Mouse (Mus musculus): ENCODE measurements around the gene Nt5c. TPM values are rescaled to one million over a fixed set of nuclear protein-coding genes. Genes with fewer than 3 reads are reported as not detected.

The Nt5c gene
- polyA plus RNA-seq, 1 experiment from 2014 or later = 210 TPM

Small RNA genes lying within 50 kb of the gene (microRNA-seq; reads per million reads assigned to microRNA genes)
- not detected for gene Mir3968 (ENCODE audit: borderline number of aligned reads)

Other genes starting within 250 kb of the Nt5c start
- gene Grin2c, start 224.6 kb downstream of the Nt5c start, polyA plus RNA-seq (2015; fragmentation: Nextera tagmentation; extraction: Ambion mirVana) = 0.60 and 0.83 TPM in 2 replicates
- gene Fdxr, start 214.8 kb downstream of the Nt5c start, polyA plus RNA-seq (2015; fragmentation: Nextera tagmentation; extraction: Ambion mirVana) = 22.0 and 22.4 TPM in 2 replicates
- 0.37 and 0.39 TPM in 2 replicates for gene Fads6, start 194.2 kb downstream of the Nt5c start, polyA plus RNA-seq (2015; fragmentation: Nextera tagmentation; extraction: Ambion mirVana)
- not detected in 2 replicates for gene Otop2, start 184.7 kb downstream of the Nt5c start, polyA plus RNA-seq (2015; fragmentation: Nextera tagmentation; extraction: Ambion mirVana)
- not detected in 2 replicates for gene Ush1g, start 169.8 kb downstream of the Nt5c start, polyA plus RNA-seq (2015; fragmentation: Nextera tagmentation; extraction: Ambion mirVana)
- gene Otop3, start 157.1 kb downstream of the Nt5c start, polyA plus RNA-seq (2015; fragmentation: Nextera tagmentation; extraction: Ambion mirVana) = not detected in 2 replicates
- 23.2 and 27.1 TPM in 2 replicates for gene Hid1, start 124.1 kb downstream of the Nt5c start, polyA plus RNA-seq (2015; fragmentation: Nextera tagmentation; extraction: Ambion mirVana)
- 5.3 and 5.4 TPM in 2 replicates for gene Cdr2l, start 109.9 kb downstream of the Nt5c start, polyA plus RNA-seq (2015; fragmentation: Nextera tagmentation; extraction: Ambion mirVana)
- gene Mrpl58, start 88.1 kb downstream of the Nt5c start, polyA plus RNA-seq (2015; fragmentation: Nextera tagmentation; extraction: Ambion mirVana) = 408 and 411 TPM in 2 replicates
- 1,461 and 1,502 TPM in 2 replicates for gene Atp5h, start 71.9 kb downstream of the Nt5c start, polyA plus RNA-seq (2015; fragmentation: Nextera tagmentation; extraction: Ambion mirVana)
- gene Kctd2, start 71.7 kb downstream of the Nt5c start, polyA plus RNA-seq (2015; fragmentation: Nextera tagmentation; extraction: Ambion mirVana) = 30.5 and 37.5 TPM in 2 replicates
- 0.89 and 1.1 TPM in 2 replicates for gene Trim80, start 51.3 kb downstream of the Nt5c start, polyA plus RNA-seq (2015; fragmentation: Nextera tagmentation; extraction: Ambion mirVana)
- 206 and 207 TPM in 2 replicates for gene Slc16a5, start 29.4 kb downstream of the Nt5c start, polyA plus RNA-seq (2015; fragmentation: Nextera tagmentation; extraction: Ambion mirVana)
- 30.0 and 34.5 TPM in 2 replicates for gene Armc7, start 16.2 kb downstream of the Nt5c start, polyA plus RNA-seq (2015; fragmentation: Nextera tagmentation; extraction: Ambion mirVana)
- gene Jpt1, start 22.5 kb upstream of the Nt5c start, polyA plus RNA-seq (2015; fragmentation: Nextera tagmentation; extraction: Ambion mirVana) = 603 and 612 TPM in 2 replicates
- gene Sumo2, start 44.4 kb upstream of the Nt5c start, polyA plus RNA-seq (2015; fragmentation: Nextera tagmentation; extraction: Ambion mirVana) = 1,265 and 1,278 TPM in 2 replicates
- gene Nup85, start 72.6 kb upstream of the Nt5c start, polyA plus RNA-seq (2015; fragmentation: Nextera tagmentation; extraction: Ambion mirVana) = 148 and 163 TPM in 2 replicates
- 81.2 and 85.3 TPM in 2 replicates for gene Mrps7, start 112.1 kb upstream of the Nt5c start, polyA plus RNA-seq (2015; fragmentation: Nextera tagmentation; extraction: Ambion mirVana)
- 20.1 and 20.9 TPM in 2 replicates for gene Gga3, start 112.2 kb upstream of the Nt5c start, polyA plus RNA-seq (2015; fragmentation: Nextera tagmentation; extraction: Ambion mirVana)
- 120 and 121 TPM in 2 replicates for gene Mif4gd, start 121.1 kb upstream of the Nt5c start, polyA plus RNA-seq (2015; fragmentation: Nextera tagmentation; extraction: Ambion mirVana)
- 35.5 and 39.5 TPM in 2 replicates for gene Slc25a19, start 136.4 kb upstream of the Nt5c start, polyA plus RNA-seq (2015; fragmentation: Nextera tagmentation; extraction: Ambion mirVana)
- 143 and 144 TPM in 2 replicates for gene Grb2, start 216.7 kb upstream of the Nt5c start, polyA plus RNA-seq (2015; fragmentation: Nextera tagmentation; extraction: Ambion mirVana)

Measured in thymus, postnatal 0 days (tissue).